Mouse (Mus musculus): ENCODE results near the gene Vps54.

The Vps54 gene

DNA sequence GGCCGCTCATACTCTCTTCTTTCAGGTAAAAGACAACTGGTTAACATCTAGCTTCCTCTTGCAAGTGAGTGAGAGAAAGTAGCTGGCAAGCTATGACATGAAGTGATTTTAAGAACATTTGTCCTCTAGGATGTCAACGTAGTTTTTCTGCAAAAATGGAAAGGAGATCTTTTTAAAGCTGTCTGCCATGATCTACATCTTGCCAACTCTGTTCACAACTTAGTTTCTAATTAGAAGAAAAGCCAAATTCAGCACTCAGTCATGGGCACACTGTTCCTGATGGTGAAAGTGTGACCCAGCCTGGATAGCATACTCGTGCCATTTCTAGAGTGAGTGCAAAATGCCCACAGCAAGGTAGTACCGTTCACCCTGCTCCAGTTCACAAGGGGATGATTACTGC, 100.0 kb downstream of the Vps54 start:
- no peak for DNase-seq (ENCODE audit: low spot score)

DNA sequence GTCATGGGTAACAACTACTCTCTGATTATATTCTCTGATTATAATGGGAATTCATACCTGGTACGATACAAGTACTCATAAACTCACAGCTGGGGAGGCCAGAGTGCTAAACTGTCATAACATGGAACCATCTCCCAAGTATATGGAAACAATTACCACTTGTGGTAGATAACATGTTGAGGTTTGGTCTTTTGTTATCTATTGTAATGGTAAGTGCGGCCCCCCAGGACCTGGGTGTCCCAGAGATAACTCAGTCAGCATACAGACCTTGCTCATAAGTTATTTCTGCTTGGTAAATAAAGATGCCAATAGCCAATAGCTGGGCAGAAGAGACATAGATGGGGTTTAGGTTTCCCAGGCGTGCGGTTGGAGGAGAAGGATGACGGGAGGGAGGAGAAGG, 104.4 kb downstream of the Vps54 start:
- no peak for DNase-seq (ENCODE audit: low spot score)

DNA sequence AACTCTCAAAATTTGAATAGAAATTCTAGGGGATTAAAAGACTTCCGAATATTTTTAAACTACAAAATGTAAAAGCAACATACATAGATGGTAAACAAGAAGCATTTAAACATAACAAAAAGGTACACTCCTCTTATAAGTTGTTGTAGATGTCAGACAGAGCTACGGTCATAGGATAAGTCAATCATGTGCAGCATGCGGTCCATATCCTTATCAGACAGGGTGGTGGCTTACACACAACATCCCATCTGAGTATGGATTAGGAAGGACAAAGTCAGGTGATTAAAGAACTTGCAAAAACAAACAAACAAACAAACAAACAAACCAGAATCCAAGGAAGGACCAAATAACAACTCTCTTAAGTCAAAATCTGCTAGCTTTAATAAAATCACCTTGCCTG, 106.9 kb downstream of the Vps54 start:
- no peak for DNase-seq (ENCODE audit: low spot score)

DNA sequence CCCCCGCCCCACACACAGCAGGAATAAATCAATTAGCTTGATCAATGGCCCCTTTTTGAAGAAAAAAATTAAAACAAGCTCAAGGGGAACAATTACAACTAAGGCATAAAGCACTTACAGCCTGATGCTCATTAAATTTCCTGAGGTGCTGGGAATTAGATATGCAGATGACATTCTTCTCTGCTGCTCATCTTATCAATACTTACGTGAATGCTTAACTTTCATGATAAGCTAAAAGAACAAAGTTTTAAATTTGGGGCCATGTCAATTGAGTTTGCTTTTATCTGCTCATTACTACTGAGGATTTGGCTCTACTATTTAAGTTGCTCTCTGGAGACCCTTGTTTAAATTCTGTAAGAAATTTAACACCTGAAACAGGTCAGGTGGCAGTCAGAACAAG, 109.8 kb downstream of the Vps54 start:
- no peak for DNase-seq (ENCODE audit: low spot score)

DNA sequence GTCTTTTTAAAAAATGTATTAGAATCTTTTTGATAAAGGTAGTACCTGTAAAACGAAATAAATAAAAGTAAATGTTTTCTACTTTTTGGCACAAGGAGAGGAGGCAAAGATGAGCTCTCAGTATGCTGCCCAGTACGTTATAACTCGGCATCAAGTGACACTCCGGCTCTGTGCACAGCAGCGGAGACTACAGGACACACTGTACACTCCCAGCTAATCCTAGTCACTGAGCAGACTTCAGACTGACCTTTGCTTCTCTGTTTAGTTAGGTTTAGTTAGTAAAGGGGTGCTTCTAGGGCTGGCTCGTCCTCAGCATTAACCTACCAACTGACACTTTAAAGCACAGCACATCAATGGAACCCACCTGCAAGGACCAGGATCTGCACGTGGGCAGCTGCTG, 112.2 kb downstream of the Vps54 start:
- DNase-seq (ENCODE audit: low spot score): no peak

DNA sequence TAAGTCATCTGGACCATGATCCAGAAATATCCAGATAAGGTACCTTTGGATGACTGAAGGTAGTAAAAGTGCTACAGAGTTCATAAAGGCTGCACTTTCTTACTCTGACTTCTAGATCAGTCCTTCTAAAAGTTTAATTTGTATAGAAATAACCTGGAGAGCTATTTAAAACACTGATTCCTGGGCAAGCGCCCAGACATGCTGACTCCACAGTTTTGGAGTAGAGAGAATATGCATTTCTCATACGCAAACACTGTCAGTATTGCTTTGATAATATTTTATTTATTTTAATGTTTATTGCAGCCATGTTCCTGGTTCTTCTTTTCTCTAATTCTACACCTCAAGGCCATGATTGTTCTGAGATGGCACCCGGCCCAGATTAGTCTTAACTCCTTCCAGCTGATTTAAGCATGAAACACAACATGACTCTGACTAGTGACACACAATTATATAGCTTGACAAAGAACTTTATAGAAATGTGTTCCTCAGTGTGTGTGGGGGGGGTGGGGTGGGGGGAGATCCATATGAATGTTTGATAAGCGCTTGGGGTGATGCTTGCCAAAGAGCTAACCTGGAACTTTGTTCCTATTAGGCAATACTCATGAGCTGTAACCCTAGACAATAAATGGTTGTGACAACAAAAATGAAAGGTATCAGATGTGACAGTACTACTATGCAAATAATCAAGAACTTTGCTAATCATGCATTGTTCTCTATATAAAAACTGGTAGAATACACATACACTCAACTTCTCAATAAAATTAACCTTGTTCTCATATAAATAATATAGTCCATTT, 124.3 kb downstream of the Vps54 start:
- no peak for DNase-seq (ENCODE audit: low spot score)

DNA sequence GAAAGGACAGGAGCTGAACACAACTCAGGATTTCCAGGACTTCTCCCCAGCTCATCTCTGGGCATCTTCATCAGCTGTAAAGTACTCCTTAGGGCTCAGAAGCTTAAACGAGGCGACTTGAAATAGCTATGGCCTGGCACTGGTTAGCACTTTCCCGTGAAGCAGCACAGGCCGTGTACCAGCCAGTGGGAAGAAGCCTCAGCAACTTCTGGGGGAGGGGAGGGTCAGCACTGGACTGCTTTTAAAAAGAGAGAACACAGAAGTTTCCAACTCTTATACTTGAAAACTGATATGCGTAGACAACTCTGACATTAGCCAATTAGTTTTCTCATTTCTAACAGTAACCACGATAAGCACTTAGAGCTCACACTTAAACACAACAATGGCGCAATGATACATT, 129.4 kb downstream of the Vps54 start:
- DNase-seq (ENCODE audit: low spot score): no peak

DNA sequence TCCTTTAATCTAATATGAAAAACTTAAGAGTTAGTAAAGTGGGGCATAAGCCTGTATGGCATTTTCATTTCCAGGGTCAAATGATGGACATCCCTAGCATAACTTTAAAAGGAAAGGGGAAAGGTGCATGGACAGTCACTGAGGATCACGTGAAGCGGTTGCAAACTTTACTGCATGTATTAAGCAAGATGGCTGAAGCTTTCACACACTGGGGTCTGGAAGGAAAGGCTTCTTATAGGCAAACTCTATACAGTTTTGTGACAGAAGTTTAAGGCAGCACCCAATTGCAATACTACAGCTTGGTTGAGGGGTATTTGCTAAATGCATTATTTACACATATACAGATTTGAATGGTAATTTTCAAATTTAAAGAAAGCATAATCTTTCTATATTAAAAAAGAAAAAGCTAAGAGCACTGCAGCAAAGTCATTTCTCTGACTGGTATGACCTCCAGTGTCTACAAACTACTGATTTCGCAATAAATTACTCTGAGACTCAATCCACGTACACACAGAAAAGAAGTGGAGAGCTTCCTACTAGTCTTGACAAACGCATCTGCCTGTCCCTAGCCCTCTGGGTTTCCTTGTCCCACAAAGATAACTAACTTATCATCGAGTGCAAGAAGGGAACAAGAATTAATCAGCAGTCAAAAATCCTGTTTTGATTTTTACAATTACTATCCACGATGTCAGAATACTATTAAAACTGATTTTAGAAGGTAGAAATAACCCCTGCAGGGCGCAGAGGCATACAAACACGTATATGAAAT, 130.4 kb downstream of the Vps54 start:
- DNase-seq (ENCODE audit: low spot score): peak; percentile 31

DNA sequence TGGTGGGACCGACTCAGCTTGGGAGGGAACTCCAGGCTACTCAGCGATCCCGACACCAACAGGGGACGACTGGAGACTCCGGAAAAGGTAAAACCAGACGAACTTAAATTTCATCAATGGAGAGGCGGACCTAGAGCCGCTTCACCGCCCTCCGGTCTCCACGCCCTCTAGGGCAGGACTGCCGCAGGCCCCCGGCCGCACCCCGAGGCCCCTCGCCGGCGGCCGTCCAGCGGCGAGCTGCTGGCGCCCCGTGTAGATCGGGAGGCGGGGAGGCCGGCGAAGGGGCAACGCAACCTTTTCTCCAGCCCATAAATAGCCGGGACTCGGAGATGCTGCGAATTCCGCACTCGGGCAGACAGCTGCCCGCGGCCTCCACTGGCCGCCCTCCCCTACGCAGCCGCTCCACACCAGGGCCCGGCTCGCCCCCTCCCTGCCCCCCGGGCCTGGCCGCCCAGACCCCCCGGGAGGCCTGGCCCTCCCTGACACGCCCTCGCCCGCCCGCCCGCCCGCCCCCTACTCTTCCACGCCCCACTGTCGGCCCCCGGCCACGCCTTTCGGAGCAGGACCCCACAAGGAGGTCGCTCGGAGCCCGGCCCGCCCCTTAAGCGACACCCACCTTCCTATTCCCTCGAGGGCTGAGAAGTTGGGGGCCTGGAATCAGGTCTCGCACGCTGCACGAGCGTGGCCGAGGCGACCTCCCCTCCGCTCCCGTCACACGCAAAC, 131.5 kb downstream of the Vps54 start:
- DNase-seq (ENCODE audit: low spot score): peak; percentile 92
